8 mouse cellular contexts compared by ENCODE assay signal in genomic region chr11:79373031-79373430, GRCm38 (mm10). TPM values are rescaled to one million over a fixed set of nuclear protein-coding genes. Genes with fewer than 3 reads are reported as not detected.
DNase-seq lines count a peak whose midpoint lies in the region; ATAC-seq lines count a peak whose summit lies in the region.

No protein-coding gene starts in this region.

- no peak for ATAC-seq in erythroid progenitor cell, adult 5-6 weeks (replicated peaks; ENCODE audit: low FRiP score, poor library complexity, severe bottlenecking)

- peak; percentile 22 for DNase-seq in heart, postnatal 4 days
- DNase-seq in heart, adult 8-10 months (ENCODE audit: low spot score): no peak
- peak; percentile 13 for DNase-seq in lung, postnatal 10 days
- no peak for DNase-seq in lung, postnatal 25 days (ENCODE audit: low spot score)
- peak; percentile 49 for DNase-seq in R1 (ENCODE audit: low read depth, low spot score)
- DNase-seq in thymus, postnatal 36 days: peak; percentile 12 to 13
- no peak for DNase-seq in frontal cortex, postnatal 10 days (ENCODE audit: low spot score in 2 of 2)

RNA-seq across cellular contexts. Expression of gene Nf1, which starts 33.5 kb away (rescaled TPM):
- total RNA-seq in heart, postnatal 4 days (2021): 10 to 100 TPM; 43.2 to 44.9 TPM
- 10 to 100 TPM; 25.2 to 31.6 (median 29.9) TPM for total RNA-seq in heart, adult 8-10 months (2022)
- total RNA-seq in erythroid progenitor cell, adult 5-6 weeks (2015; ENCODE audit: low replicate concordance): 6.3 and 9.7 TPM in 2 replicates
- 3.6 and 5.7 TPM in 2 replicates for total RNA-seq in erythroid progenitor cell, adult 5-6 weeks (2017; ENCODE audit: low replicate concordance)

Comparison
In these comparisons a context has a peak if more than half of its experiments do, and no peak if none do; other contexts are left out.
1. DNase-seq: peak in heart, postnatal 4 days (single experiment), lung, postnatal 10 days (single experiment), R1 (single experiment) and thymus, postnatal 36 days (2 of 2); none in heart, adult 8-10 months (single experiment), lung, postnatal 25 days (single experiment) and frontal cortex, postnatal 10 days (0 of 2).